Mouse (Mus musculus) embryonic stem cell, embryonic (primary cell): Measurements from ENCODE around the gene Bpifc.

ENCODE experiments used
- CTCF ChIA-PET, 4 experiments: fragments of 300-600 bp in 2 of 4; fragments of 350-600 bp in 2 of 4; sonication (Branson Sonifier 250); formaldehyde crosslinking; loops; one replicate each; lab custom pipeline; 2022; ENCODE audit warnings: inconsistent platforms in 2 of 4; lab: Charles Lee
- POLR2A ChIA-PET, 4 experiments: fragments of 300-600 bp in 2 of 4; fragments of 350-600 bp in 2 of 4; sonication (Branson Sonifier 250); formaldehyde crosslinking; loops; one replicate each; lab custom pipeline; 2022; ENCODE audit warnings: antibody characterized with exemption in 4 of 4, inconsistent platforms in 1 of 4; lab: Charles Lee

The Bpifc gene

DNA sequence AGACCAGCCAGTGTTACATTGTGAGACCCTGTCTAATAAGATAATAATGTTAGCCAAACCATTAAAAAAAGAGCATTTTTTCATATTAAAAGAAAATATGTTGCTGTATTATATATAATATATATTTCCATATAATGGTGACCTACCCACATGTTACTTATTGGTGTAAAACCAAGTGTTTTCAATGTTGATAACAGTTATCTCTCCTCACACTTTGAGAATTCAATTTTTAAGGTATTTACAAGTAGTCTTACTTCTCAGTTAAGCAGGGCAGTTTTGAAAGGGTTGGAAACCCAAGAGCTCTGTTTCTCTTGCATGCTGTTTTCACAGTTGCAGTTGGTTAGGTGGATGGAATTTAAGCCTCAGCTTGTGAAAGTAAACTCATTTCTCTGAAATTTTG, 11.5 kb upstream of the Bpifc start:
- ChIA-PET CTCF (interaction anchor here in 2 of 4 experiments (1.4 to 2.2 kb wide), 3 partner anchors 66 to 441 kb away, joined by 4 to 6 read pairs (median 4); partner anchors contain the start of gene Rtcb (in 2 of the 2)), POLR2A (interaction anchor here in 2 of 4 experiments (1.0 to 4.9 kb wide), 11 partner anchors 9 to 749 kb away, joined by 3 to 38 read pairs (median 5); partner anchors contain the start of gene Bpifc (in 1 of the 2))

DNA sequence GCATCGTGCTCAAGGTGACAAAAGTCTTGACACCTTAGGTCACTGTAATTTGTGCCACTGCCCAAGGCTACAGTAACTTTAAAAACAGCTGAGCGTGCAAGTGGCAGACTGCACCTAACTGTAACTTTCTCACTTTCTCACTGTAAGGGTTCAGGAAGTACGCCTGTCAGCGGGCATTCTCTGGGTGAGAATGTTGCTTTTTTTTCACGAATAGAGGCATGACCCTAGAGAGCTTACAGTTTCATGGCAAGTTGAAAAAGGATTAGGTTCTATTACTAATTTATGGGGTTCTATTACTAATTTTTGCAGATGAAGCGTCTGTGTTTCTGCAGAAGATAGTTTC, 10.8 kb upstream of the Bpifc start:
- POLR2A ChIA-PET, result interaction anchor here in 3 of 4 experiments (0.7 to 4.9 kb wide), 24 partner anchors 10 to 756 kb away, joined by 3 to 38 read pairs (median 4); partner anchors contain the start of genes Bpifc (in 1 of the 3), Nt5dc3 (in 1 of the 3) and Rtcb (in 1 of the 3)
- CTCF ChIA-PET, result interaction anchor here (0.5 to 2.2 kb wide), 20 partner anchors 9 to 1944 kb away, joined by 3 to 13 read pairs (median 4); partner anchors contain the start of genes Rtcb (in 3 of the 4) and Syn3 (in 1 of the 4)

DNA sequence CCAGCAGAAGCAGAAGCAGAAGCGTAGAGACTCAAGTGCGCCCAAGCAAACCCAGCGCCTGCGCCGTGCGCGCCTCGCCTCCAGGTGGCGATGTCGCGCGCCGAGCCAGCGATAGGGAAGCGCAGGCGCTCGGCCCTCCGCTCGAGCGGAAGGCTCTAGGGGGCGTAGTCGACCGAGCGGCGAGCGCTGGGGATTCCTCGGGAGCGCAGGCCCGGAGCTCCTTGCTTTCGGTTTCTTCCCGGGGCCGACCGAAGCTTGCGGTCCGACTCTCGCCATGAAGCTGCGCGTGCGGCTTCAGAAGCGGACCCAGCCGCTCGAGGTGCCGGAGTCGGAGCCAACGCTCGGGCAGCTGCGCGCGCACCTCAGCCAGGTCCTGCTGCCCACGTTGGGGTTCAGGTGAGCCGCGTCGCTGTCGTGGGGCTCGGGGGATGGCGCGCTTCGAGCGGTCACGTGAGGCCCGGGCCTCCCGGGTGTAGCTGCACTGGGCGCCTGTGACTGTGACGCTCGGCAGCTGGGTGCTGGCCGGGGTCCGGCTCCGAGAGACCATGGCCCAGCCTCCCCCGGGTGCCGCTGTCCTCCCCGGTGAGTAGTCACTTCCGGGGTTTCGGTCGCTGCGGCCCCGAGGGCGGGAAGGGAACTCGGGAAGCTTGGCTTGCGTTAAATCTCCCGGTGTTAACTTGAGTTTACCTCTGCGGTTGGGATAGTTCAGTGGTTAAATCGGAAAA, 10.2 kb upstream of the Bpifc start, which contains the start of gene Fbxo7:
TSS of gene Fbxo7 (plus strand) at position 224 of the 725 bp plus-strand sequence.
- ChIA-PET POLR2A (interaction anchor here (0.6 to 4.9 kb wide), 33 partner anchors 10 to 757 kb away, joined by 3 to 38 read pairs (median 4); partner anchors contain the start of genes Bpifc (in 1 of the 4), Nt5dc3 (in 1 of the 4) and Rtcb (in 1 of the 4)), CTCF (interaction anchor here (0.5 to 2.2 kb wide), 27 partner anchors 9 to 1944 kb away, joined by 3 to 13 read pairs (median 4); partner anchors contain the start of genes Rtcb (in 3 of the 4) and Syn3 (in 1 of the 4))

GRCm38 (mm10) chr10:86021408-86021748, 9.7 kb upstream of the Bpifc start:
- ChIA-PET POLR2A (interaction anchor here (0.7 to 4.9 kb wide), 20 partner anchors 9 to 757 kb away, joined by 3 to 38 read pairs (median 4); partner anchors contain the start of genes Bpifc (in 1 of the 4), Nt5dc3 (in 1 of the 4) and Rtcb (in 1 of the 4)), CTCF (interaction anchor here (0.5 to 2.2 kb wide), 18 partner anchors 9 to 480 kb away, joined by 3 to 11 read pairs (median 4); no protein-coding TSS in a partner anchor)

- ChIA-PET POLR2A (interaction anchor here in 1 of 4 experiments (1.0 kb wide), 2 partner anchors 10 to 480 kb away, joined by 3 to 4 read pairs; partner anchors contain the start of gene Syn3), CTCF (no interaction called here)
These were observed 7.1 kb upstream of the Bpifc start for GRCm38 (mm10) chr10:86018813-86019212.

GRCm38 (mm10) chr10:86017781-86018180, 6.1 kb upstream of the Bpifc start:
- CTCF ChIA-PET, result no interaction called here
- POLR2A ChIA-PET, result interaction anchor here in 2 of 4 experiments (0.6 to 1.1 kb wide), 5 partner anchors 11 to 457 kb away, joined by 3 to 6 read pairs (median 4); partner anchors contain the start of gene Rtcb (in 1 of the 2)

- POLR2A ChIA-PET, result no interaction called here
- CTCF ChIA-PET, result no interaction called here
These were observed 523 bp downstream of the Bpifc start for GRCm38 (mm10) chr10:86011172-86011571.

DNA sequence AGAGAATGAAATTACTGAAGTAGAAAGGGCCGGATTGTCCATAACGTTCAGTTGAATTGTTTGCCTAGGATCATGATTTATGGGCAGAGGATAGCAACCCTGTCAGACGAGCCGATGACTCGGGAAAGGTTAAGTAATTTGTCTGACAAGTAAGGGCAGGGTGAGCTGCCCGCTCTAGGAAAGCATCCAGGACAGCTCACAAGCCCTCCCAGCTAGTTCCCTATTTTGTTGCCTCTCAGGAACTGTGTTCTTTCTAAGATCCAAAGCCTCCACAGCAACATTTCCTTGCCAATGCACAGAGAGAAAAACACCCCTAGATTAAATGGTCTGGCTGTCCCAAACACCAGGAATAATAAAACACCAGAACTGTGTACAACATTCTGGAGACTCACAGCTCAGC, 1.1 kb downstream of the Bpifc start:
- ChIA-PET CTCF (no interaction called here), POLR2A (interaction anchor here in 1 of 4 experiments (0.5 kb wide), 1 partner anchor 9 kb away, joined by 3 read pairs; no protein-coding TSS in a partner anchor)

GRCm38 (mm10) chr10:86009688-86010087, 2.0 kb downstream of the Bpifc start:
- POLR2A ChIA-PET, result interaction anchor here in 1 of 4 experiments (1.7 kb wide), 1 partner anchor 13 kb away, joined by 6 read pairs; no protein-coding TSS in a partner anchor

GRCm38 (mm10) chr10:86006455-86006854, 5.2 kb downstream of the Bpifc start:
- CTCF ChIA-PET, result no interaction called here

More at GRCm38 (mm10) chr10:86009688-86010087, 2.0 kb downstream of the Bpifc start:
- CTCF ChIA-PET, result interaction anchor here in 2 of 4 experiments (0.6 to 0.8 kb wide), 2 partner anchors 12 to 67 kb away, joined by 4 read pairs; partner anchors contain the start of gene Fbxo7 (in 1 of the 2)

DNA sequence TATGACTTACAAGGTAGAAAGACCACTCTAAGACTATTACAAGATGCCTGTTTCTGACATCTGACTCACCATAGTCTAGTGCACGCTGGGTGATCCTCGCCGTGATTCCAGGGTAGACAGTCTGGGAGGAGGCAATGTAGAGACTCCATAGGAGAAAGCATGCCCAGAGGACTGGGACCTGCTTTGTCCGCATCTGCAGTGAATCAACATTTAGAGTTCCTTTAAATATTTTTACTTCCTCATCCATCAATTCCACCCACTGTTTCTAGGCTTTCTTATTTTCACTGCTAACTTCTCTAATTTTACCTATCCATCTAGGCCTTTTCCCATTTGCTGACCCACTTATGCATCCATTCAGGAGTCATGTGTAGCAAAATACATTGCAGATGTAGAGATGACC, 11.2 kb downstream of the Bpifc start:
- ChIA-PET POLR2A (no interaction called here), CTCF (no interaction called here)

More at GRCm38 (mm10) chr10:86006455-86006854, 5.2 kb downstream of the Bpifc start:
- POLR2A ChIA-PET, result no interaction called here

DNA sequence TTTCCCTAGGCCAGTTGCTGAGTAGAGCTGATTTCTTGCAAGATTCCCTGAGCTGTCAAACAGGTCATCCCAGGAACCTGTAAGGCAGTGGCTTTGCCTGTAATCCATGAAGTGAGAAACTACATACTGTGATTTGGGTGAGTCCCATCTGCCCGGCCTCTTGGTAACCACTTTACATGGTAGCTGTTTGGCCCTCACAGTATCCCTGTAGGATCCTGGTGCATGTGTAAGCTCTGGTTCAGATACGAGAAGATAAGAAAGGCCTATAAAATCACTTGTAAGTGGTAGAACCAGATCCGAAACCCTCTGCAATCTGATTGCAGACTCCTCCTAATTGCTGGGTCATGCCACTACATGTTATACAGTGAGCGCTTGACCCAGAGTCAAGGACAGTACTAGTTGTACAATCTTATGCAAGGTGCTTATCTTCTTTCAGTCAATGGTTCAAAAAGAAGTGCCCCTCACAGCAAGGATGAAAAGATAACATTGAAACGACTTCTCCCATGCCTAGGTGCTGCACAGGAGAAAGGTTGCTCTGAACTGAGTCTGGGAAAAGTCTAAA, 17.1 kb downstream of the Bpifc start:
- ChIA-PET POLR2A (no interaction called here), CTCF (interaction anchor here in 1 of 4 experiments (1.7 kb wide), 1 partner anchor 26 kb away, joined by 5 read pairs; no protein-coding TSS in a partner anchor)

DNA sequence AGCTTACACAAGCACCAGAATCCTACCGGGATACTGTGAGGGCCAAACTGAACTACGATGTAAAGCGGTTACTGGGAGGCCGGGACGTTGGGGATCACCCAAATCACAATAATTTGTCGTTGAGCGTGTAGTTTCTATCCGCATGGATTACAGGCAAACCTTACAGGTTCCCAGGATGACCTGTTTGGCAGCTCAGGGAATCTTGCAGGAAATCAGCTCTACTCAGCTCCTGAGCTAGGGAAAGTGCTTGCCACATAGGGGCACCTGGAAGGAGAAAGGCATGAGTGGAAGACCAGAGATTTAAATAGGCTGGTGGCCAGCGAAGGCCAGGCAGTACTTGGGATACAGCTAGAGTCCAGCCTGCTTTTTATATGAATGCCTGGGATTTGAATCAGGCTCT, 17.9 kb downstream of the Bpifc start:
- ChIA-PET POLR2A (no interaction called here), CTCF (interaction anchor here in 1 of 4 experiments (1.7 kb wide), 1 partner anchor 26 kb away, joined by 5 read pairs; no protein-coding TSS in a partner anchor)

GRCm38 (mm10) chr10:85992412-85992811, 19.3 kb downstream of the Bpifc start:
- ChIA-PET POLR2A (no interaction called here), CTCF (interaction anchor here in 1 of 4 experiments (0.7 kb wide), 1 partner anchor 533 kb away, joined by 4 read pairs; no protein-coding TSS in a partner anchor)

DNA sequence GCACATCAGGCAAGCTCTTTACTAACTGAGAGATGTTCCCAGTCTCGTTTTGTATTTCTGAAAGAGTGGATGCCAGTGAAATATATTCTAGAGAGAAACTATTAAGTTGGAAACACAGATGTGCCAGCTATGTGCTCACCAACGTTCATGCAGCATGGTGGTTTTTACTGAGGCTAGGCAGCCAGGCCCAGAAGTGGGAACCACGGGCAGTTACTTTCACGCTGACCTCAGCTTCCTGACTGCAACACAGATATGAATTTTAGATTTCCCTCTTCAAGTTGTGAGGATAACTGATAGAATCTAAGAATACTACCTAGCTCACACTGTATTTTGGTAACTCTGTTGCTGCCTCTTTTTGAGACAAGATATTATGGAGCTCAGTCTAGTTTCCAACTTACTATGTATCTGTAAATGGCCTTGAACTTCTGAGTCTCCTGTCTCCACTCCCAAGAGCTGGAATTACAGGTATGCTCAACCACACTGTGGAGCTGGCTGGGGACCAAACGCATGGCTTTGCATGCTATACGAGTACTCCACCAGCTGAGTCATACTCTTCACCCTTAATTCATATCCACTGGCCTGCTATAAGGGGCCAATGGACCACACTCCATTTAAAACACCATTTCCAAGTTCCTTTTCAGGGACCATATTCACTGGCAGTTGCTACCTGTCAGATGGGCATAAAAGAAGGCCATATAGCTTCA, 22.1 kb downstream of the Bpifc start:
- POLR2A ChIA-PET, result no interaction called here
- CTCF ChIA-PET, result interaction anchor here in 1 of 4 experiments (1.0 kb wide), 1 partner anchor 22 kb away, joined by 3 read pairs; no protein-coding TSS in a partner anchor

DNA sequence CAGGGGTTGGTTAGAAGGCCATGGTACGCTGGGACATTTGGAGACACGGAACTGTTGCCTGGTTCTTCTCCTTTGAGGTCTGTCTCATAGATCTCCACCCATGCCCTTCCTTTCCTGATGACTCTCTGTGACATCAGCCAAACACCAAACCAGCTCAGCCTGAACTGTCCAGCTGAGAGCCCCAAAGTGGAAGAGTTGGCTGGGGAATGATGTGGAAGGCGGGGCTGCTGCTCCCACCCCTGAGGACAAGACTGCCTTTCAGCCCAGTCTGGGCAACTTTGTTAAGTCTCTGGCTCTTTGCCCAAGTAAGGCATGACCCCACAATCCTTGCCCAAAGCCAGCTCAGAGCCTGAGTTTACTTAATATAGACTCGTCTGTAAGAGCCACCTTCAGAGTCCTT, 38.8 kb downstream of the Bpifc start:
- ChIA-PET POLR2A (interaction anchor here in 1 of 4 experiments (0.9 to 1.0 kb wide), 2 partner anchors 16 to 42 kb away, joined by 4 read pairs; partner anchors contain the start of gene Rtcb), CTCF (interaction anchor here in 1 of 4 experiments (0.6 kb wide), 1 partner anchor 118 kb away, joined by 3 read pairs; no protein-coding TSS in a partner anchor)

- POLR2A ChIA-PET, result interaction anchor here in 1 of 4 experiments (1.0 kb wide), 1 partner anchor 15 kb away, joined by 4 read pairs; the partner anchor contains the start of gene Rtcb
- CTCF ChIA-PET, result interaction anchor here in 1 of 4 experiments (0.6 kb wide), 1 partner anchor 262 kb away, joined by 3 read pairs; no protein-coding TSS in a partner anchor
These were observed 39.9 kb downstream of the Bpifc start for GRCm38 (mm10) chr10:85971826-85972225.
